In genomic region chrX:73483484-73483810, GRCm38 (mm10) we compare ENCODE assay signal across 9 mouse cellular contexts. TPM values are rescaled to one million over a fixed set of nuclear protein-coding genes. Genes with fewer than 3 reads are reported as not detected.
DNase-seq lines count a peak whose midpoint lies in the region; ATAC-seq and TF ChIP-seq lines count a peak whose summit lies in the region.
"Had no signal": no experiment of that assay in that cellular context is flagged by ENCODE, and none has a peak within 500 bp of the region (broad histone marks: within the 10 kb centered on the region; RNA-seq: fewer than 3 reads in every experiment).

TSS of gene Bgn (plus strand) at chrX:73483602.

- H3K36me3 ChIP-seq in kidney, embryonic 15.5 days, result no peaks in the 10 kb centered on the region
- H3K36me3 ChIP-seq in heart, embryonic 10.5 days, result no peaks in the 10 kb centered on the region
- H3K36me3 ChIP-seq in lung, postnatal 0 days (ENCODE audit: insufficient read depth, low read length), result no peaks in the 10 kb centered on the region

- WGBS in kidney, embryonic 15.5 days, result 21% methylated on average over 10 of the region's 14 CpGs
- WGBS in heart, embryonic 10.5 days, result 23% methylated on average over 10 of the region's 14 CpGs
- 17% methylated on average over 10 of the region's 14 CpGs for WGBS in lung, postnatal 0 days

- no peak for DNase-seq in kidney, adult 8-10 months
- DNase-seq in heart, embryonic 10.5 days (ENCODE audit: low spot score), result no peak
- DNase-seq in kidney, postnatal 25 days, result peak; percentile 29 to 49
- peak; percentile 64 for DNase-seq in lung, postnatal 0 days (ENCODE audit: low spot score)
- DNase-seq in cerebellum, adult 9-11 months, result no peak
- no peak for DNase-seq in spleen, postnatal 10 days (ENCODE audit: low spot score in 2 of 2)

- peak within 1 kb of the TSS; percentile 38 for H3K9ac ChIP-seq in kidney, embryonic 15.5 days
- H3K9ac ChIP-seq in lung, postnatal 0 days (replicated peaks; ENCODE audit: low read depth), result peak within 1 kb of the TSS; percentile 36

- H3K9me3 ChIP-seq in kidney, embryonic 15.5 days (replicated peaks), result no peaks in the 10 kb centered on the region
- H3K9me3 ChIP-seq in heart, embryonic 10.5 days, result no peaks in the 10 kb centered on the region
- H3K9me3 ChIP-seq in lung, postnatal 0 days (ENCODE audit: low read length), result no peaks in the 10 kb centered on the region

- TF ChIP-seq EP300 in lung, postnatal 0 days (IDR thresholded peaks at IDR 0.05), result no peak

- peak; percentile 61; the same call in 1 of the 2 replicates for ATAC-seq in kidney, embryonic 15.5 days (replicated peaks; ENCODE audit: low FRiP score)
- peak; percentile 62 for ATAC-seq in lung, postnatal 0 days

- H3K4me1 ChIP-seq in kidney, embryonic 15.5 days, result 0 out of 2 replicates have a peak, but pooled peaks cover 5% of the 10 kb centered on the region
- H3K4me1 ChIP-seq in brown adipose tissue, adult 24 weeks (ENCODE audit: control insufficient read depth, insufficient read depth, insufficient read length, low read length), result peaks cover 2% of the 10 kb centered on the region; the same call in 1 of the 2 replicates
- no peaks in the 10 kb centered on the region for H3K4me1 ChIP-seq in heart, embryonic 10.5 days
- no peaks in the 10 kb centered on the region; the same call in 1 of the 2 replicates for H3K4me1 ChIP-seq in lung, postnatal 0 days (ENCODE audit: insufficient read depth, low read depth, low read length)

- peaks cover 26% of the 10 kb centered on the region for H3K27me3 ChIP-seq in kidney, embryonic 15.5 days
- H3K27me3 ChIP-seq in heart, embryonic 10.5 days (ENCODE audit: insufficient read depth, poor library complexity, severe bottlenecking), result peaks cover 74% of the 10 kb centered on the region
- H3K27me3 ChIP-seq in lung, postnatal 0 days (replicated peaks; ENCODE audit: insufficient read depth, low read length), result no peaks in the 10 kb centered on the region
- H3K27me3 ChIP-seq: CH12.LX had no signal

- H3K4me3 ChIP-seq in kidney, embryonic 15.5 days (replicated peaks), result peak within 1 kb of the TSS; percentile 41
- peak within 1 kb of the TSS; percentile 58 for H3K4me3 ChIP-seq in brown adipose tissue, adult 24 weeks (ENCODE audit: insufficient read depth, low read depth, low read length)
- H3K4me3 ChIP-seq in heart, embryonic 10.5 days, result peak within 1 kb of the TSS; percentile 44
- H3K4me3 ChIP-seq in lung, postnatal 0 days (ENCODE audit: low read depth, low read length), result peak within 1 kb of the TSS; percentile 32

- H3K4me2 ChIP-seq in kidney, embryonic 15.5 days, result peak within 1 kb of the TSS; percentile 53
- peak within 1 kb of the TSS; percentile 49 for H3K4me2 ChIP-seq in lung, postnatal 0 days (replicated peaks; ENCODE audit: low read depth, low read length)

- TF ChIP-seq CTCF in lung, postnatal 0 days (IDR thresholded peaks at IDR 0.05), result no peak

- peak within 1 kb of the TSS; percentile 48; the same call in 1 of the 2 replicates for H3K27ac ChIP-seq in kidney, embryonic 15.5 days
- peak within 1 kb of the TSS; percentile 70 for H3K27ac ChIP-seq in brown adipose tissue, adult 24 weeks (replicated peaks; ENCODE audit: low read depth, low read length)
- peak within 1 kb of the TSS; percentile 62 for H3K27ac ChIP-seq in heart, embryonic 10.5 days
- H3K27ac ChIP-seq in lung, postnatal 0 days (ENCODE audit: low read length), result peak within 1 kb of the TSS; percentile 72

RNA-seq across cellular contexts. Expression of gene Bgn, which starts in this region (rescaled TPM):
- 90.8 and 96.4 TPM in 2 replicates for polyA plus RNA-seq in kidney, embryonic 15.5 days (2015; fragmentation: Nextera tagmentation; extraction: Ambion mirVana)
- polyA plus RNA-seq in brown adipose tissue, adult 24 weeks (2012; ENCODE audit: insufficient read depth, insufficient read length, missing spikeins), result 67.1 and 108 TPM in 2 replicates
- 18.6 and 30.3 TPM in 2 replicates for polyA plus RNA-seq in heart, embryonic 10.5 days (2016; fragmentation: Nextera tagmentation; extraction: Ambion mirVana)
- 175 and 176 TPM in 2 replicates for polyA plus RNA-seq in lung, postnatal 0 days (2015; fragmentation: Nextera tagmentation; extraction: Ambion mirVana)

Comparison
In these comparisons a context has a peak if more than half of its experiments do, and no peak if none do; other contexts are left out.
1. DNase-seq: peak in kidney, postnatal 25 days (2 of 2) and lung, postnatal 0 days (single experiment); none in kidney, adult 8-10 months (0 of 2), heart, embryonic 10.5 days (single experiment), cerebellum, adult 9-11 months (single experiment) and spleen, postnatal 10 days (0 of 2).
2. Peak in every context shown above with its lines, with median percentiles within 50 percentile points of each other: H3K27ac ChIP-seq and H3K4me3 ChIP-seq.